Mouse (Mus musculus) stomach, embryonic 16.5 days (tissue): Measurements from ENCODE around the gene Gpkow. TPM values are rescaled to one million over a fixed set of nuclear protein-coding genes. Genes with fewer than 3 reads are reported as not detected.

Experiments used
- ATAC-seq: fragments of 200-750 bp; cut with Nextera tagmentation; 2 replicates; pipeline ENCODE4 v1.8.0; 2017; ENCODE audit warnings: moderate number of reproducible peaks, moderate TSS enrichment; ENCODE audit not compliant: insufficient read depth, low FRiP score
- H3K27ac ChIP-seq: fragments of 300-500 bp; sonication (generic); 2 replicates; pipeline ENCODE4 v1.5.1; 2014; ENCODE audit warnings: low read length
- H3K27me3 ChIP-seq: fragments of 300-500 bp; sonication (generic); 2 replicates; pipeline ENCODE4 v1.6.1; 2014; ENCODE audit warnings: low read length, control low read depth, mixed read lengths; ENCODE audit not compliant: control insufficient read depth, insufficient read depth
- H3K36me3 ChIP-seq: fragments of 300-500 bp; sonication (generic); 2 replicates; pipeline ENCODE4 v1.6.1; 2014; ENCODE audit warnings: low read length; ENCODE audit not compliant: control insufficient read depth, insufficient read depth
- H3K4me1 ChIP-seq: fragments of 300-500 bp; sonication (generic); 2 replicates; pipeline ENCODE4 v1.6.1; 2014; ENCODE audit warnings: low read length, control low read depth, mixed read lengths; ENCODE audit not compliant: control insufficient read depth, insufficient read depth
- H3K4me2 ChIP-seq: fragments of 300-500 bp; sonication (generic); 2 replicates; pipeline ENCODE4 v1.6.1; 2014; ENCODE audit warnings: low read depth, low read length, mixed read lengths
- H3K4me3 ChIP-seq: fragments of 300-500 bp; sonication (generic); replicated peaks from 2 replicates; pipeline ENCODE4 v1.5.1; 2014; ENCODE audit warnings: mild to moderate bottlenecking, low read length
- H3K9ac ChIP-seq: fragments of 300-500 bp; sonication (generic); 2 replicates; pipeline ENCODE4 v1.6.1; 2014; ENCODE audit warnings: low read length
- H3K9me3 ChIP-seq: fragments of 300-500 bp; sonication (generic); replicated peaks from 2 replicates; pipeline ENCODE4 v1.6.1; 2016; ENCODE audit warnings: low read length, control low read depth; ENCODE audit not compliant: control insufficient read depth
- WGBS: fragments of 180-500 bp; shearing (Covaris S2); extraction: QIAGEN DNeasy Blood & Tissue Kit; methylation state at CpG from one replicate; pipeline ENCODE4 v1.1.7; 2014; 5-methylcytosine and 5-hydroxymethylcytosine counted together
- polyA plus RNA-seq: library from polyadenylated mRNA; unstranded; fragments of >200 nt; fragmentation: Nextera tagmentation; extraction: Ambion mirVana; gene quantifications from 2 replicates; pipeline ENCODE4 v1.2.1, GENCODE M21; 2015

The Gpkow gene
- polyA plus RNA-seq = 37.9 and 38.4 TPM in 2 replicates

GRCm38 (mm10) chrX:7696954-7697381 lies at the start of gene Gpkow:
Gene Gpkow, plus strand, starts transcription at chrX:7697131.
- Histone ChIP-seq H3K9me3 (no peaks in the 10 kb centered on the region), H3K27ac (no peak within 1 kb of the TSS), H3K4me2 (peak within 1 kb of the TSS; percentile 55), H3K36me3 (no peaks in the 10 kb centered on the region), H3K9ac (peak within 1 kb of the TSS; percentile 78), H3K27me3 (no peaks in the 10 kb centered on the region), H3K4me3 (peak within 1 kb of the TSS; percentile 62), H3K4me1 (no peaks in the 10 kb centered on the region; the same call in 1 of the 2 replicates)
- ATAC-seq = peak; percentile 95
- 6% methylated on average over 33 of the region's 33 CpGs for whole genome bisulfite sequencing

- Histone ChIP-seq H3K4me3 (peak overlapping the region; percentile 54), H3K27ac (peak overlapping the region; percentile 82), H3K36me3 (no peaks in the 10 kb centered on the region), H3K4me2 (peak overlapping the region; percentile 52), H3K27me3 (no peaks in the 10 kb centered on the region), H3K4me1 (no peaks in the 10 kb centered on the region), H3K9ac (peak overlapping the region; percentile 86), H3K9me3 (no peaks in the 10 kb centered on the region)
- WGBS = 16% methylated on average over 25 of the region's 25 CpGs
- peak; percentile 97 for ATAC-seq
Measured at GRCm38 (mm10) chrX:7648671-7649304, 48.1 kb upstream of the Gpkow start.

GRCm38 (mm10) chrX:7657221-7657639 lies 39.7 kb upstream of the Gpkow start, which contains the start of gene Prickle3:
Gene Prickle3, plus strand, starts transcription at chrX:7657260.
- WGBS = 16% methylated on average over 26 of the region's 26 CpGs
- Histone ChIP-seq H3K4me3 (peak within 1 kb of the TSS; percentile 54), H3K27ac (peak within 1 kb of the TSS; percentile 89), H3K36me3 (no peaks in the 10 kb centered on the region), H3K4me2 (peak within 1 kb of the TSS; percentile 64), H3K9me3 (no peaks in the 10 kb centered on the region), H3K4me1 (peaks cover 3% of the 10 kb centered on the region; the same call in 1 of the 2 replicates), H3K27me3 (no peaks in the 10 kb centered on the region), H3K9ac (peak within 1 kb of the TSS; percentile 76)
- ATAC-seq = peak; percentile 66

GRCm38 (mm10) chrX:7658031-7658784 lies 38.7 kb upstream of the Gpkow start:
- H3K27me3 ChIP-seq = no peaks in the 10 kb centered on the region
- H3K36me3 ChIP-seq = no peaks in the 10 kb centered on the region
- WGBS = 27% methylated on average over 12 of the region's 15 CpGs
- H3K9ac ChIP-seq = peak overlapping the region; percentile 76
- peak overlapping the region; percentile 89 for H3K27ac ChIP-seq
- peak overlapping the region; percentile 64 for H3K4me2 ChIP-seq
- peak; percentile 79 for ATAC-seq
- H3K9me3 ChIP-seq = no peaks in the 10 kb centered on the region
- H3K4me1 ChIP-seq = peaks cover 3% of the 10 kb centered on the region; the same call in 1 of the 2 replicates
- peak overlapping the region; percentile 54 for H3K4me3 ChIP-seq

GRCm38 (mm10) chrX:7658785-7659589 lies 37.9 kb upstream of the Gpkow start:
- WGBS = 47% methylated on average over 11 of the region's 11 CpGs
- ATAC-seq = peak; percentile 38
- Histone ChIP-seq H3K4me3 (peak overlapping the region; percentile 54), H3K27ac (peak overlapping the region; percentile 89), H3K36me3 (no peaks in the 10 kb centered on the region; the same call in 1 of the 2 replicates), H3K4me2 (peak overlapping the region; percentile 64), H3K4me1 (peaks cover 3% of the 10 kb centered on the region; the same call in 1 of the 2 replicates), H3K9me3 (no peaks in the 10 kb centered on the region), H3K9ac (peak overlapping the region; percentile 76; the same call in 1 of the 2 replicates), H3K27me3 (no peaks in the 10 kb centered on the region)

GRCm38 (mm10) chrX:7661086-7661485 lies 35.8 kb upstream of the Gpkow start:
- Histone ChIP-seq H3K4me2 (no peak overlapping the region), H3K27me3 (no peaks in the 10 kb centered on the region), H3K36me3 (peaks cover 3% of the 10 kb centered on the region; the same call in 1 of the 2 replicates), H3K27ac (no peak overlapping the region), H3K9ac (no peak overlapping the region), H3K9me3 (no peaks in the 10 kb centered on the region), H3K4me1 (peaks cover 3% of the 10 kb centered on the region; the same call in 1 of the 2 replicates), H3K4me3 (no peak overlapping the region)
- no peak for ATAC-seq
- WGBS = 75% methylated on average over 4 of the region's 4 CpGs

GRCm38 (mm10) chrX:7662936-7663335 lies 34.0 kb upstream of the Gpkow start:
- H3K36me3 ChIP-seq = peaks cover 3% of the 10 kb centered on the region; the same call in 1 of the 2 replicates
- 73% methylated on average over 3 of the region's 3 CpGs for WGBS
- H3K4me3 ChIP-seq = no peak overlapping the region
- no peak overlapping the region for H3K4me2 ChIP-seq
- H3K27me3 ChIP-seq = no peaks in the 10 kb centered on the region
- peaks cover 3% of the 10 kb centered on the region; the same call in 1 of the 2 replicates for H3K4me1 ChIP-seq
- no peak overlapping the region for H3K9ac ChIP-seq
- peak overlapping the region; percentile 23; the same call in 1 of the 2 replicates for H3K27ac ChIP-seq
- ATAC-seq = no peak
- H3K9me3 ChIP-seq = no peaks in the 10 kb centered on the region

- Histone ChIP-seq H3K4me1 (no peaks in the 10 kb centered on the region), H3K9ac (no peak overlapping the region), H3K36me3 (peaks cover 3% of the 10 kb centered on the region; the same call in 1 of the 2 replicates), H3K9me3 (no peaks in the 10 kb centered on the region), H3K4me2 (no peak overlapping the region), H3K27me3 (no peaks in the 10 kb centered on the region), H3K4me3 (no peak overlapping the region), H3K27ac (no peak overlapping the region)
- 95% methylated on average over 11 of the region's 11 CpGs for WGBS
- ATAC-seq = no peak
Measured at GRCm38 (mm10) chrX:7664791-7665190, 32.1 kb upstream of the Gpkow start.
